Mouse (Mus musculus) neutrophil, adult 65 days (primary cell): ENCODE data around the gene Spaca6. TPM values are rescaled to one million over a fixed set of nuclear protein-coding genes. Genes with fewer than 3 reads are reported as not detected.

ENCODE experiments used
- total RNA-seq: library from RNA; stranded (reverse); gene quantifications from 2 replicates; pipeline ENCODE4 v1.2.4, GENCODE M21; 2023

The Spaca6 gene
- total RNA-seq = 1.5 TPM in 2 replicates

DNA sequence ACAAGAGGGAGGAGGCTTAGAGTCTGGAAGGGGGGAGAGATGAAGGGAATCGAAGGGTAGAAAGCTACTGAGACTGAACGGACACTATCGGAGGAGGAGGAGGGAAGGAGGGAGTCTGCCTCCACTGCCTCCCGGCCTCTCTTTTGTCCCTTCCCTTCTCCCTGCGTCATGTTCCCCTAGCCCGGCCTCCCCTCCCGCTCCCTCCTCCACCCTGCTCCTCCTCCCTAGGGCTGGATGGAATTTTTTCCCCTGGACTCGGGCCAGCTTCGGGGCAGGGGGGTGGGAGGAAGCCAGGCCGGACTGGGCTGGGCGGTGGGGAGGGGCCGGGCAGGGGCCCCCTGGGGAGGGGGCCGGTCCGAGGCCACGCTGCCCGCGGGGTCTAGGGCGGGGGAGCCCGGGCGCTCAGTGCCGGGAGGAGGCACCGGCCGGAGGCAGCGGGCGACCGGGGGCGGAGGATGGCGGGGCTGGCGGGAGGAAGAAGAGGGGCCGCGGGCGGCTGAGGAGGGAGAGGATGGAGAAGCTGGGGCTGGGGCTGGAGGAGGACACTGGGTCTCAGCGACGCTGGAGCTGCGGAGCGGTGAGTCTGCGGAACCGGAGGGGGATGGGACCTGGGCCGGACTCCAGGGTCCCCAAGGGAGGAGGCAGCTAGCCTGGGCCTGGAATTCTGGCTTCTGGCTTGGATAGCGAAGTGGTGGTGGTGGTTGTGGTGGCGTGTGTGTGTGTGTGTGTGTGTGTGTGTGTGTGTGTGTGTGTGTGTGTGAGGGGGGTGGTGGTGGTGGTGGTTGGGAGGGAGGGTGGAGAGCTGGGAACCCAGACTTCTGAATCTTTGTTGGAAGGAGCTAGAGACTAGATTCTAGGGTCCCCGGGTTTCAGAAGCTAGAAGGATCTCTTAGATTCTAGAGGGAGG is at the start of gene Spaca6:
TSS of gene Spaca6 (plus strand) at position 408 of the 907 bp plus-strand sequence.

GRCm38 (mm10) chr17:17855064-17855838 is 28.3 kb downstream of the Spaca6 start, which contains the start of gene Has1:
Has1 (minus strand) TSS chr17:17855205.

GRCm38 (mm10) chr17:17883840-17884239 is 56.9 kb downstream of the Spaca6 start, which contains the start of gene Fpr1:
Fpr1 (minus strand) TSS chr17:17883940.

GRCm38 (mm10) chr17:17887774-17888248 is 60.9 kb downstream of the Spaca6 start, which contains the start of the genes Fpr2 and Fpr3:
Fpr2 (plus strand) TSS chr17:17887824.
Fpr3 (plus strand) TSS chr17:17887852.

Other genes with a start within 250 kb of the Spaca6 start
- 124 and 135 TPM in 2 replicates for gene Lnpep, start 202.1 kb upstream of the Spaca6 start, total RNA-seq
- 0.22 TPM in 1 of 2 replicates, not detected in the other for gene Vmn2r90, start 123.4 kb upstream of the Spaca6 start, total RNA-seq
- gene Has1, start 28.0 kb downstream of the Spaca6 start, total RNA-seq = 0.18 TPM in 1 of 2 replicates, not detected in the other
- 229 and 276 TPM in 2 replicates for gene Fpr1, start 56.8 kb downstream of the Spaca6 start, total RNA-seq
- gene Fpr2, start 60.7 kb downstream of the Spaca6 start, total RNA-seq = 358 and 406 TPM in 2 replicates
- 0.51 TPM in 1 of 2 replicates, not detected in the other for gene Fpr3, start 60.7 kb downstream of the Spaca6 start, total RNA-seq
- gene Fpr-rs4, start 194.6 kb downstream of the Spaca6 start, total RNA-seq = not detected in 2 replicates
- not detected in 2 replicates for gene Vmn2r124, start 222.3 kb downstream of the Spaca6 start, total RNA-seq